Mouse (Mus musculus) stomach, embryonic 15.5 days (tissue): Measurements from ENCODE around the gene Fignl2. TPM values are rescaled to one million over a fixed set of nuclear protein-coding genes. Genes with fewer than 3 reads are reported as not detected.
"Not testable (repeated sequence)": the region's sequence is repeated elsewhere in the genome, so short reads cannot be mapped to it uniquely, and the experiment has no call there.

Experiments used
- ATAC-seq: fragments of 200-750 bp; cut with Nextera tagmentation; 2 replicates; pipeline ENCODE4 v1.8.0; 2017; ENCODE audit warnings: low read depth, moderate number of reproducible peaks, moderate TSS enrichment; ENCODE audit not compliant: insufficient read depth, low FRiP score
- H3K27ac ChIP-seq: fragments of 300-500 bp; sonication (generic); 2 replicates; pipeline ENCODE4 v1.5.1; 2015; ENCODE audit warnings: mild to moderate bottlenecking, inconsistent platforms
- H3K27me3 ChIP-seq: fragments of 300-500 bp; sonication (generic); replicated peaks from 2 replicates; pipeline ENCODE4 v1.6.1; 2015; ENCODE audit warnings: inconsistent platforms
- H3K36me3 ChIP-seq: fragments of 300-500 bp; sonication (generic); 2 replicates; pipeline ENCODE4 v1.6.1; 2015; ENCODE audit warnings: inconsistent platforms
- H3K4me1 ChIP-seq: fragments of 300-500 bp; sonication (generic); 2 replicates; pipeline ENCODE4 v1.6.1; 2015; ENCODE audit warnings: inconsistent platforms
- H3K4me2 ChIP-seq: fragments of 300-500 bp; sonication (generic); 2 replicates; pipeline ENCODE4 v1.6.1; 2015; ENCODE audit warnings: mild to moderate bottlenecking, inconsistent platforms
- H3K4me3 ChIP-seq: fragments of 300-500 bp; sonication (generic); replicated peaks from 2 replicates; pipeline ENCODE4 v1.5.1; 2015; ENCODE audit warnings: inconsistent platforms
- H3K9ac ChIP-seq: fragments of 300-500 bp; sonication (generic); 2 replicates; pipeline ENCODE4 v1.6.1; 2015; ENCODE audit warnings: inconsistent platforms
- H3K9me3 ChIP-seq: fragments of 300-500 bp; sonication (generic); 2 replicates; pipeline ENCODE4 v1.6.1; 2016; ENCODE audit warnings: inconsistent platforms
- WGBS: fragments of 180-500 bp; shearing (Covaris S2); methylation state at CpG from one replicate; pipeline ENCODE4 v1.1.7; 2015; 5-methylcytosine and 5-hydroxymethylcytosine counted together
- polyA plus RNA-seq: library from polyadenylated mRNA; unstranded; fragments of >200 nt; fragmentation: Nextera tagmentation; extraction: Ambion mirVana; gene quantifications from 2 replicates; pipeline ENCODE4 v1.2.1, GENCODE M21; 2015

Fignl2 gene
- 0.19 and 0.21 TPM in 2 replicates for polyA plus RNA-seq

- ATAC-seq = peak; percentile 12; the same call in 1 of the 2 replicates
- WGBS = under 1% methylated on average over 65 of the region's 96 CpGs
- H3K4me2 ChIP-seq = peak within 1 kb of the TSS; percentile 83
- no peaks in the 10 kb centered on the region for H3K9me3 ChIP-seq
- peaks cover 36% of the 10 kb centered on the region for H3K4me1 ChIP-seq
- no peaks in the 10 kb centered on the region for H3K36me3 ChIP-seq
- H3K4me3 ChIP-seq = peak within 1 kb of the TSS; percentile 79
- H3K27me3 ChIP-seq = no peaks in the 10 kb centered on the region
- peak within 1 kb of the TSS; percentile 87 for H3K27ac ChIP-seq
- H3K9ac ChIP-seq = peak within 1 kb of the TSS; percentile 77
Observed at GRCm38 (mm10) chr15:101077813-101078730, at the start of gene Fignl2. Gene Fignl2 (minus strand): TSS chr15:101078567.

- H3K4me2 ChIP-seq = no peak overlapping the region
- H3K4me1 ChIP-seq = peaks cover 46% of the 10 kb centered on the region
- peak overlapping the region; percentile 82 for H3K27ac ChIP-seq
- H3K9ac ChIP-seq = no peak overlapping the region
- H3K9me3 ChIP-seq = no peaks in the 10 kb centered on the region
- ATAC-seq = peak; percentile 45; the same call in 1 of the 2 replicates
- no peak overlapping the region for H3K4me3 ChIP-seq
- peaks cover 3% of the 10 kb centered on the region; the same call in 1 of the 2 replicates for H3K27me3 ChIP-seq
- WGBS = 58% methylated on average over 12 of the region's 12 CpGs
- no peaks in the 10 kb centered on the region for H3K36me3 ChIP-seq
Observed at GRCm38 (mm10) chr15:101126876-101127544, 48.6 kb upstream of the Fignl2 start.

GRCm38 (mm10) chr15:101125561-101125960, 47.2 kb upstream of the Fignl2 start:
- Histone ChIP-seq H3K27me3 (peaks cover 3% of the 10 kb centered on the region; the same call in 1 of the 2 replicates), H3K9ac (no peak overlapping the region), H3K9me3 (no peaks in the 10 kb centered on the region), H3K4me3 (no peak overlapping the region), H3K4me2 (no peak overlapping the region), H3K4me1 (peaks cover 36% of the 10 kb centered on the region), H3K27ac (peak overlapping the region; percentile 82; the same call in 1 of the 2 replicates), H3K36me3 (no peaks in the 10 kb centered on the region)
- WGBS = 91% methylated on average over 6 of the region's 6 CpGs
- ATAC-seq = no peak

- Histone ChIP-seq H3K4me2 (no peak overlapping the region), H3K27ac (no peak overlapping the region), H3K9me3 (no peaks in the 10 kb centered on the region), H3K4me1 (peaks cover 27% of the 10 kb centered on the region), H3K4me3 (no peak overlapping the region), H3K27me3 (no peaks in the 10 kb centered on the region), H3K9ac (no peak overlapping the region), H3K36me3 (no peaks in the 10 kb centered on the region)
- 52% methylated on average over 4 of the region's 4 CpGs for WGBS
- no peak for ATAC-seq
Observed at GRCm38 (mm10) chr15:101123202-101123601, 44.8 kb upstream of the Fignl2 start.

- no peaks in the 10 kb centered on the region for H3K9me3 ChIP-seq
- WGBS = 21% methylated on average over 2 of the region's 2 CpGs
- no peak for ATAC-seq
- H3K27me3 ChIP-seq = no peaks in the 10 kb centered on the region
- H3K27ac ChIP-seq = no peak overlapping the region
- H3K9ac ChIP-seq = no peak overlapping the region
- no peak overlapping the region for H3K4me2 ChIP-seq
- H3K4me1 ChIP-seq = peaks cover 23% of the 10 kb centered on the region
- no peak overlapping the region for H3K4me3 ChIP-seq
- H3K36me3 ChIP-seq = no peaks in the 10 kb centered on the region
Observed at GRCm38 (mm10) chr15:101122290-101122589, 43.9 kb upstream of the Fignl2 start.

GRCm38 (mm10) chr15:101121411-101122289, 43.3 kb upstream of the Fignl2 start:
- Histone ChIP-seq H3K9me3 (no peaks in the 10 kb centered on the region), H3K36me3 (no peaks in the 10 kb centered on the region), H3K4me1 (0 out of 2 replicates have a peak, but pooled peaks cover 20% of the 10 kb centered on the region), H3K27ac (no peak overlapping the region), H3K4me3 (no peak overlapping the region), H3K4me2 (no peak overlapping the region), H3K27me3 (no peaks in the 10 kb centered on the region), H3K9ac (no peak overlapping the region)
- WGBS = 73% methylated on average over 9 of the region's 9 CpGs
- no peak for ATAC-seq

- 55% methylated on average over 14 of the region's 14 CpGs for WGBS
- Histone ChIP-seq H3K9me3 (no peaks in the 10 kb centered on the region), H3K4me2 (no peak overlapping the region), H3K4me1 (0 out of 2 replicates have a peak, but pooled peaks cover 10% of the 10 kb centered on the region), H3K27ac (no peak overlapping the region), H3K9ac (no peak overlapping the region), H3K27me3 (no peaks in the 10 kb centered on the region), H3K4me3 (no peak overlapping the region), H3K36me3 (no peaks in the 10 kb centered on the region)
- no peak for ATAC-seq
Observed at GRCm38 (mm10) chr15:101118399-101119125, 40.2 kb upstream of the Fignl2 start.

GRCm38 (mm10) chr15:101115511-101116110, 37.2 kb upstream of the Fignl2 start, which contains the start of gene Ankrd33:
Gene Ankrd33 (plus strand): TSS chr15:101115755.
- WGBS = 82% methylated on average over 5 of the region's 5 CpGs
- Histone ChIP-seq H3K9me3 (no peaks in the 10 kb centered on the region), H3K4me1 (0 out of 2 replicates have a peak, but pooled peaks cover 10% of the 10 kb centered on the region), H3K9ac (no peak within 1 kb of the TSS), H3K4me3 (no peak within 1 kb of the TSS), H3K4me2 (no peak within 1 kb of the TSS), H3K27me3 (no peaks in the 10 kb centered on the region), H3K27ac (no peak within 1 kb of the TSS), H3K36me3 (no peaks in the 10 kb centered on the region)
- ATAC-seq = no peak

GRCm38 (mm10) chr15:101113778-101114177, 35.4 kb upstream of the Fignl2 start:
- H3K27ac ChIP-seq = peak overlapping the region; percentile 71; the same call in 1 of the 2 replicates
- not testable (repeated sequence) for H3K4me2 ChIP-seq, ATAC-seq

GRCm38 (mm10) chr15:101113176-101113575, 34.8 kb upstream of the Fignl2 start:
- ATAC-seq = peak; percentile 76
- Histone ChIP-seq H3K27ac (peak overlapping the region; percentile 71), H3K4me3 (no peak overlapping the region), H3K4me1 (no peaks in the 10 kb centered on the region), H3K9me3 (no peaks in the 10 kb centered on the region), H3K27me3 (no peaks in the 10 kb centered on the region), H3K9ac (no peak overlapping the region), H3K4me2 (no peak overlapping the region), H3K36me3 (no peaks in the 10 kb centered on the region)
- 41% methylated on average over 8 of the region's 8 CpGs for WGBS

More at GRCm38 (mm10) chr15:101113778-101114177, 35.4 kb upstream of the Fignl2 start:
- not testable (repeated sequence) for H3K27me3 ChIP-seq, H3K4me1 ChIP-seq, H3K9me3 ChIP-seq, H3K36me3 ChIP-seq, H3K9ac ChIP-seq, H3K4me3 ChIP-seq
- WGBS = 88% methylated on average over 2 of the region's 2 CpGs
